Mouse (Mus musculus) forebrain, embryonic 11.5 days (tissue): ENCODE measurements around the gene Slc2a9. TPM values are rescaled to one million over a fixed set of nuclear protein-coding genes. Genes with fewer than 3 reads are reported as not detected.

Source experiments
- ATAC-seq: fragments of 200-750 bp; cut with Nextera tagmentation; replicated peaks from 2 replicates; pipeline ENCODE4 v1.8.0; 2017; ENCODE audit warnings: moderate TSS enrichment; ENCODE audit not compliant: low FRiP score
- DNase-seq: peaks from one replicate; pipeline ENCODE4 v3.0.0-alpha.2; 2017; ENCODE audit warnings: low spot score
- H3K27ac ChIP-seq: fragments of 300-500 bp; sonication (generic); 2 replicates; pipeline ENCODE4 v1.5.1; 2014; ENCODE audit warnings: low read depth, low read length
- H3K27me3 ChIP-seq: fragments of 300-500 bp; sonication (generic); 2 replicates; pipeline ENCODE4 v1.6.1; 2014; ENCODE audit warnings: mild to moderate bottlenecking, low read length, mixed read lengths; ENCODE audit not compliant: control insufficient read depth, insufficient read depth
- H3K36me3 ChIP-seq: fragments of 300-500 bp; sonication (generic); 2 replicates; pipeline ENCODE4 v1.6.1; 2014; ENCODE audit warnings: mild to moderate bottlenecking, low read length, moderate library complexity, mixed read lengths; ENCODE audit not compliant: control insufficient read depth, insufficient read depth
- H3K4me1 ChIP-seq: fragments of 300-500 bp; sonication (generic); replicated peaks from 2 replicates; pipeline ENCODE4 v1.6.1; 2014; ENCODE audit warnings: low read length, mixed read lengths; ENCODE audit not compliant: control insufficient read depth, insufficient read depth
- H3K4me2 ChIP-seq: fragments of 300-500 bp; sonication (generic); 2 replicates; pipeline ENCODE4 v1.6.1; 2014; ENCODE audit warnings: low read depth, mild to moderate bottlenecking, low read length, moderate library complexity, mixed read lengths; ENCODE audit not compliant: severe bottlenecking
- H3K4me3 ChIP-seq: fragments of 300-500 bp; sonication (generic); 2 replicates; pipeline ENCODE4 v1.5.1; 2014; ENCODE audit warnings: low read depth, low read length
- H3K9ac ChIP-seq: fragments of 300-500 bp; sonication (generic); 2 replicates; pipeline ENCODE4 v1.6.1; 2014; ENCODE audit warnings: low read length
- H3K9me3 ChIP-seq: fragments of 300-500 bp; sonication (generic); 2 replicates; pipeline ENCODE4 v1.6.1; 2016; ENCODE audit warnings: low read length, mixed read lengths; ENCODE audit not compliant: control insufficient read depth
- WGBS: fragments of 180-500 bp; shearing (Covaris S2); extraction: QIAGEN DNeasy Blood & Tissue Kit; methylation state at CpG from one replicate; pipeline ENCODE4 v1.1.7; 2014; 5-methylcytosine and 5-hydroxymethylcytosine counted together
- polyA plus RNA-seq: library from polyadenylated mRNA; unstranded; fragments of >200 nt; fragmentation: Nextera tagmentation; extraction: Ambion mirVana; gene quantifications from 2 replicates; pipeline ENCODE4 v1.2.1, GENCODE M21; 2014

Slc2a9 gene
- polyA plus RNA-seq, 1 experiment from 2014 or later, result 0.37 TPM

DNA sequence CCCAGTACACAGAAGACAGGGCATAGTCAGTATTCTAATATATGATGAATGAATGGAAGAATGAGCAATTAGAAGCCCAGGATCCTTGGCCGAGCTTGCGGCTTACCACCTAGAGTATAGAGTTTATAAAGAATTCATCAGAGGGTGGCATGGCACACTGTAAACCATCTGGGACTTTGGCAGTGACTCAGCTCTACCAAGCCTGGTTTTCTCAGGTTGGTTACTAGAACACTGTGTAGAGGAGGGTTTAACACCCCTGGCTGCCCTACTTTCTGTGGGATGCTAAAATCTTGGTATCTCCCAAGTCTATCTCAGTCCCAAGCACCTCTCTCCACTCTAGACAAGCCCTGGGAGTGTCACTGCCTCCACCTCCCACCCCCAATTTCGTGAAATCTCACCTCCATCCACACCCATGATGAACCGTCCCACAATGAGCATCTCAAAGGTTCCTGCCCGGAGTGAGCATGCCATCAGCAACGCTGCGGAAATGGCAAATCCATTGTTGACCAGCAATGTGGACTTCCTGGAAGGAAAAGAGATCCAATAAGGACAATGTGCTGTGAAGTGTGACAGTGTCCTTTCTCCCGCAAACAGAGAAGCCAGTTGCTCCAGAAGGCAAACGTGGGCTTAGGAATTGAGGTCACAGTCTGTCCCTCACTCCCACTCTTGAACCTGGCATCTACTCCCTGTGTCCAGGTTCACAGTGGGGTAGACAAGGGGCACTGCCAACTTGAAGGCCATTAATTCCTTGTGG lies 62.5 kb downstream of the Slc2a9 start:
- WGBS, result 89% methylated on average over 9 of the region's 9 CpGs
- Histone ChIP-seq H3K36me3 (no peaks in the 10 kb centered on the region), H3K27me3 (no peaks in the 10 kb centered on the region), H3K27ac (no peak overlapping the region), H3K4me2 (no peak overlapping the region), H3K9me3 (no peaks in the 10 kb centered on the region), H3K4me3 (no peak overlapping the region), H3K4me1 (no peaks in the 10 kb centered on the region), H3K9ac (no peak overlapping the region)
- DNase-seq (no peak), ATAC-seq (no peak)

GRCm38 (mm10) chr5:38436681-38437080 lies 66.3 kb downstream of the Slc2a9 start:
- H3K9me3 ChIP-seq, result no peaks in the 10 kb centered on the region
- H3K27ac ChIP-seq, result no peak overlapping the region
- H3K36me3 ChIP-seq, result no peaks in the 10 kb centered on the region
- no peaks in the 10 kb centered on the region for H3K27me3 ChIP-seq
- no peak overlapping the region for H3K9ac ChIP-seq
- no peak for ATAC-seq
- H3K4me3 ChIP-seq, result no peak overlapping the region
- H3K4me2 ChIP-seq, result no peak overlapping the region
- H3K4me1 ChIP-seq, result no peaks in the 10 kb centered on the region
- WGBS, result 94% methylated on average over 11 of the region's 11 CpGs
- DNase-seq, result no peak

DNA sequence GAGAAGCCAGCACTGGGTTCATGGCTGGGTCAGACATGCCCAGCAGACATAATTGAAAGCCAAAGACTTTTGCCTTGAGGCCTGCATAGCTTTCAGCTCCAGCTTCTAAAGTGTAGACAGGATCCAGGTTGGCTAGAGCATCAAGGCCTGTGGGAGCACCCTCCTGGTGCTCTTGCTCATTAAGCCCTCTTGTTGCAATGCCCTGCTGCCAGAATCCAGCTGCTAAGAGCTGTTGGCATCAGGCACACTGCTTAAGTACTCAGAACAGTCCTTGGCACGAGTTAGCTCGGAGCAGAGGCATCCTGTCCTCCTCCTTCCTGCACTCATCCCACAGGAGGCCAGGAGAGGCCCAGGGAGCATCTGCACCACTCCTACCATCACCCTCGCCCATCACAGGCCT lies 68.1 kb downstream of the Slc2a9 start:
- no peaks in the 10 kb centered on the region for H3K27me3 ChIP-seq
- no peaks in the 10 kb centered on the region for H3K9me3 ChIP-seq
- WGBS, result 77% methylated on average over 3 of the region's 3 CpGs
- no peak overlapping the region for H3K4me3 ChIP-seq
- no peaks in the 10 kb centered on the region for H3K36me3 ChIP-seq
- no peaks in the 10 kb centered on the region for H3K4me1 ChIP-seq
- no peak overlapping the region for H3K27ac ChIP-seq
- no peak for ATAC-seq
- H3K4me2 ChIP-seq, result no peak overlapping the region
- DNase-seq, result no peak
- H3K9ac ChIP-seq, result no peak overlapping the region

- WGBS, result 84% methylated on average over 7 of the region's 7 CpGs
- H3K9ac ChIP-seq, result no peak overlapping the region
- H3K4me2 ChIP-seq, result no peak overlapping the region
- no peaks in the 10 kb centered on the region for H3K4me1 ChIP-seq
- H3K27me3 ChIP-seq, result no peaks in the 10 kb centered on the region
- no peaks in the 10 kb centered on the region for H3K36me3 ChIP-seq
- no peak for DNase-seq
- no peak for ATAC-seq
- no peaks in the 10 kb centered on the region for H3K9me3 ChIP-seq
- no peak overlapping the region for H3K4me3 ChIP-seq
- no peak overlapping the region for H3K27ac ChIP-seq
These were observed 71.7 kb downstream of the Slc2a9 start for GRCm38 (mm10) chr5:38431201-38431600.

- Histone ChIP-seq H3K9ac (no peak overlapping the region), H3K27me3 (no peaks in the 10 kb centered on the region), H3K36me3 (no peaks in the 10 kb centered on the region), H3K4me1 (no peaks in the 10 kb centered on the region), H3K4me3 (no peak overlapping the region), H3K9me3 (no peaks in the 10 kb centered on the region), H3K4me2 (no peak overlapping the region), H3K27ac (no peak overlapping the region)
- DNase-seq (no peak), ATAC-seq (no peak)
- WGBS, result 78% methylated on average over 6 of the region's 6 CpGs
These were observed 73.8 kb downstream of the Slc2a9 start for GRCm38 (mm10) chr5:38429106-38429505.

GRCm38 (mm10) chr5:38427757-38428156 lies 75.2 kb downstream of the Slc2a9 start:
- ATAC-seq (no peak), DNase-seq (no peak)
- Histone ChIP-seq H3K36me3 (no peaks in the 10 kb centered on the region), H3K9ac (no peak overlapping the region), H3K27ac (no peak overlapping the region), H3K9me3 (no peaks in the 10 kb centered on the region), H3K4me2 (no peak overlapping the region), H3K4me1 (no peaks in the 10 kb centered on the region), H3K27me3 (no peaks in the 10 kb centered on the region), H3K4me3 (no peak overlapping the region)
- WGBS, result 77% methylated on average over 5 of the region's 5 CpGs

GRCm38 (mm10) chr5:38425569-38425968 lies 77.4 kb downstream of the Slc2a9 start:
- no peak for DNase-seq

DNA sequence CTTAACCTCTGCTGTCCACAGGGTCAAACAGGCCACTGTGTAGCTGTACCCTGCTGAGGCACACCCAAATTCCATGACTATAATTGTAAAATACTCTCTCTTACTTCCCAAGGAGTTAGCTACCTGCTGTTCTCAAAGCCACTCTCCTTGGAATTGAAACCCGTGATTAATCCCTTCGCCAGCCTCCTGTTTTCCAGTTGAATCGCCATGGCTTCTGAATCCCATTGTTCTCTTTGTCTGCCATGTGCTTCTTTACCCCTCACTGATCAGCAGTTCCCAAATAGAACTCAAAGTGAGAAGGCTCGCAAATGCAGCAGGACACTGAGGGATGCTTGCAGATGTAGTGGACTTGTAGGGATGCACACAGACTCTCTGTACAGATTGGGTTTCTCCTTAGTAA lies 80.5 kb downstream of the Slc2a9 start:
- ATAC-seq (0 out of 2 replicates have a peak, but pooled peaks have one; percentile 36), DNase-seq (no peak)
- Histone ChIP-seq H3K9ac (no peak overlapping the region), H3K9me3 (no peaks in the 10 kb centered on the region), H3K27me3 (no peaks in the 10 kb centered on the region), H3K4me1 (no peaks in the 10 kb centered on the region; the same call in 1 of the 2 replicates), H3K4me3 (no peak overlapping the region), H3K36me3 (no peaks in the 10 kb centered on the region), H3K4me2 (no peak overlapping the region), H3K27ac (no peak overlapping the region)
- WGBS, result 9% methylated on average over 4 of the region's 4 CpGs

More at GRCm38 (mm10) chr5:38425569-38425968, 77.4 kb downstream of the Slc2a9 start:
- H3K9ac ChIP-seq, result no peak overlapping the region
- 89% methylated on average over 6 of the region's 6 CpGs for WGBS
- ATAC-seq, result no peak
- no peaks in the 10 kb centered on the region; the same call in 1 of the 2 replicates for H3K4me1 ChIP-seq
- no peaks in the 10 kb centered on the region for H3K9me3 ChIP-seq
- H3K27ac ChIP-seq, result no peak overlapping the region
- H3K4me2 ChIP-seq, result no peak overlapping the region
- H3K4me3 ChIP-seq, result no peak overlapping the region
- H3K36me3 ChIP-seq, result no peaks in the 10 kb centered on the region
- H3K27me3 ChIP-seq, result no peaks in the 10 kb centered on the region

GRCm38 (mm10) chr5:38418799-38419198 lies 84.1 kb downstream of the Slc2a9 start:
- ATAC-seq, result no peak
- WGBS, result 89% methylated on average over 6 of the region's 6 CpGs

More at GRCm38 (mm10) chr5:38418799-38419198, 84.1 kb downstream of the Slc2a9 start:
- Histone ChIP-seq H3K4me3 (no peak overlapping the region), H3K27me3 (no peaks in the 10 kb centered on the region), H3K4me1 (no peaks in the 10 kb centered on the region; the same call in 1 of the 2 replicates), H3K9me3 (0 out of 2 replicates have a peak, but pooled peaks cover 2% of the 10 kb centered on the region), H3K4me2 (no peak overlapping the region), H3K9ac (no peak overlapping the region), H3K36me3 (no peaks in the 10 kb centered on the region), H3K27ac (no peak overlapping the region)
- DNase-seq, result no peak
